Mouse (Mus musculus) layer of hippocampus, adult 18-20 months (tissue): ENCODE measurements around the gene Sparcl1. TPM values are rescaled to one million over a fixed set of nuclear protein-coding genes. Genes with fewer than 3 reads are reported as not detected.

Experiments used
- DNase-seq, 2 experiments: peaks; one replicate each; pipeline ENCODE4 v3.0.0; 2022; ENCODE audit warnings: low spot score in 2 of 2
- long read RNA-seq: library from polyadenylated mRNA; stranded (forward); transcript quantifications from one replicate; pipeline ENCODE4 v2.0.0, GENCODE M21; 2021
- total RNA-seq, 2 experiments: library from RNA; stranded (reverse); gene quantifications; 2 replicates each; pipeline ENCODE4 v1.2.3; 2021

The Sparcl1 gene
- 1,000 to 10,000 TPM; 1,467 to 1,533 TPM for total RNA-seq
- long read RNA-seq, transcript Sparcl1-201 (11 exons, 2,759 nt): major isoform, 1,461 of 1,652 reads
- long read RNA-seq, partial matches to known transcripts: 134 of 1,652 reads
- long read RNA-seq, other reads (novel, unspliced or antisense): 57 of 1,652 reads

DNA sequence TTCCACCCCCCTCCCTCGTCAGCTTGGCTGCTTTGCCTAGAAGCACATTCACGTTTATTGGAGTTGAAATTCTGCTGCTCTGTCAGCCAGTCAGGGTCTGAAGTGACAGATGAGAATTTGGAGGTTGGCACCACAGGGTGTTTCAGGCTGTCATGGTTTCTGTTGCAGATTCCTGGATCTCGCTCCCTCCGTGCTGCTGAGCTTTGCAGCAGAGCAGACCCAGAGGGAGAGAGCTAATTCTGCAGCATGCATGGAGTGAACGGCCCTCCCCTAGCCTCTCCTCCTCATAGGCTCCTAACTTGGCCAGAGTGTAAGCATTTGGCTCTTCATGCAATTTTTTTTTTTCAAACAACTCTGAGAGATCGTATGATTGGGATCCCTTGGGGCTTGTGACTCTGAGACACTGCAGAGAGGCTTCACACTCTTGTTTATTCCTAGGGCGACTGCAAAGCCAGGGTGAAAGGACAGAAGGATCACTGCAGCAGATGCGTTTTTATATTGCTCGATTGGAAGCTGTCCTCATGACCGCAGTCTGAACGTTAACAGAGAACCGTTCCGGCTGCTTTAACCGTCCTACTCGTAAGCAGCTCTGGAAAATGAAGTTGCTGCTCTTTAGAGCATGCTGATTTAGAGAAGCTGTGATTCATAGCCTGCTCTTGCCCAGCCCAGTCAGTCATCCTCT is at the start of gene Sparcl1:
Gene Sparcl1, minus strand, starts transcription at position 243 of the 682 bp plus-strand sequence.
- peak; percentile 71 to 88 for DNase-seq

DNA sequence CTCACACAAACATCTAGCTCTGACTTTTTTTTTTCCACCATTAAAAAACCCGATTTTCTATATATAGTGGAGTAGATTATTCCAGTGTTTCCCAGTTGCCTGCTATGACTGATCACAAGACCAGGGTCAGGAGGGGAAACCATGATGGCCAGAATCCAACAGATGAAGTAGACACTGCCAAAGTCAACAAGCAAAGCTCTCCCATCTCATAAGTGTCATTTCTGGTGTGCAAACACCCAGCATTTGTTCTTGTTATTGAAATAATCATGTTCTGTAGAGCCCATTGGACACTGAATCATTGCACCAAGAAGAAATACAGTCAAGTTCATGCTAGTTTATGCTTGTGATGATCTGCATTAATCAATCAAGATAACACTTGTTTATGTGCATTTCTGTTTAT is 47.9 kb upstream of the Sparcl1 start:
- DNase-seq: no peak

DNA sequence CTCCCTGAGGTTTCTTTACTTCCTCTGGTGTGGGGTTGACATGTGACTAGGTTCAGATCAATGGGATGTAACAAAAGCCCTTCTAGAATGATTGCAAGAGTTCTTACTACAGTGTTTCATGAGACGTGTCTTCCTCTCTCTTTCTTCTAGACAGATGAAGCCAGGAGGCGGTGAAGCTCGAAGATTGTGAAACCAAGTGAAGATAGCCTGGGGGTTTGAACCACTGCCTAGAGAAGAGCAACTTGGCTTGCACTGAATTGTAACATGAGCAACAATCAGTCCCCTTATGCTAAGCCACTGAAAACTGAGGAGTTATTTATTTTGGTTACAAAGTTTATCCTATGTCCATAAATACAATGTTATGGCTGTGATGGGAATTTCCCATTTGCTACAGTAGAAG is 47.0 kb upstream of the Sparcl1 start:
- no peak for DNase-seq

DNA sequence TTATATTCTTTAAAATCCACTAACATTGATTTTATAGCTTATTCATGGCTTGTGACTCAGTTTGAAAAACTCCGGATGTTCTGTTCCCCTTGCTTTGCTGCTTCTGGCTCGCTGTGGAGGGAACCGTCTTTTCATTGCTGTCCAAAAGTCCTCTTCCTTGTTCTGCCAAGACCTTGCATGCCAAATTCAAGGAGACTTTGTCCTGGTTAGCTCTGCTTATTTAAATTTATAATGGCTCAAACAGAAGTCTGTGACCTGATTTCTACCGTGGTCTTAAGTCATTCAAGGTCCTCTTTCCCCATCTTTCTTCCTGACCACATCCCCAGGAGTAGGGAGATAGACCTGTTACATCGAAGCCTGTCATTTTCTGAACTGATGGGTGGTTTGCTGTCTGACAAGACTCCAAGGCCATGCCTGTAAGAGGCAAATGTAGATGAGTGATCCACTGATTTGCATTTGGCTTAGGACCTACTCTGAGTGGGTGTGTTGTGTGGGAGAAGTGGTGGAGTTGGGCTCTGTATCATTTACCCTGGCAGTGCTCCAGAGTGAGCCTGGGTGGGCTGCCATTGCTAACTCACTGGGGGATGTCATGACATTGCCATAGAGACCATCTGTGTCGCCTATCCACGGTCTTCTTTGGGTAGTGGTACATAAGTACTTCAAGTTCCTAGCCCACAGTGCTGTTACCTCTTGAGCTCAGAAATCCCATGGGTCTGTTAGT is 45.0 kb upstream of the Sparcl1 start:
- DNase-seq: peak; percentile 75 to 89

- no peak for DNase-seq
Measured at GRCm38 (mm10) chr5:104157701-104158100, 44.2 kb upstream of the Sparcl1 start.

- no peak for DNase-seq
Measured at GRCm38 (mm10) chr5:104150196-104150595, 36.7 kb upstream of the Sparcl1 start.

DNA sequence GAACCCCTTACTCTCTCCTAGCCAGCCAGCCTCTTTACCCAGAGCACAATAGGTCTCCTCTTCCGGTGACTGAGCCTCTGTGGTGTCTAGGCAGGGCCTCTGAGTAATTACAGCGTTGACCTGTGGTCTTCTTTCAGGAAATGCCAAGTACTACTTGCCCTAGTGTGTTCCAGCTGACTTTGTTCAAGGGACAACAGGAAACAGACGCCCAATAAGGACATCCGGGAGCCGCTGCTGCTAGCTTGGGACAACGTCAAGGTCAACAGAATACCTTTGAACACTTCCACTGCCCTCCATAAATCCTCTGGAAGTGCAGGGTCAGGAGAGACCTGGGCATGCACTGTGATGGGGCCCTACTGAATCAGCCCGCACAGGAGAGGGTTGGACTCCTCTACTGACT is 35.8 kb upstream of the Sparcl1 start:
- no peak for DNase-seq

GRCm38 (mm10) chr5:104144057-104144456 is 30.5 kb upstream of the Sparcl1 start:
- DNase-seq: no peak

DNA sequence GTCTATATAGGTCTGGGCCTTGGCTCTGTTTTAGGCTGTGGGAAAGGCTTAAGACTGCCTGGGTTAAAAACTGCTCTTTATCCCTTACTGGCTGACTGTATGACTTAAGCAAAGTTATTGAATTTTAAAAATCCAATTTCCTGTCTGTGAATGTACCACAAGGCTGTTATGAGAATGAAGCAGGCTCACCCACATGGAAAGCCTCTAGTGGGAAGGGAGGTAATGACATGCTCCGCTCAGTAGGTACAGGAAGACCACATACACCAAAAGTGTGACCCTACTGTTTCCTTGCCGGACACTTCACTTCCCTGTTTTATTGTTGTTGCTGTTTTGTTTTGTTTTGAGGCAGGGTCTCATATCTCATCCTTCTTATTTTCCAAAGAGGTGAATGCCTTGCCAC is 27.5 kb upstream of the Sparcl1 start:
- peak in 1 of 2 experiments; percentile 24 for DNase-seq

GRCm38 (mm10) chr5:104137920-104138541 is 24.5 kb upstream of the Sparcl1 start:
- DNase-seq: no peak

- DNase-seq: no peak
Measured at GRCm38 (mm10) chr5:104133752-104134151, 20.2 kb upstream of the Sparcl1 start.

DNA sequence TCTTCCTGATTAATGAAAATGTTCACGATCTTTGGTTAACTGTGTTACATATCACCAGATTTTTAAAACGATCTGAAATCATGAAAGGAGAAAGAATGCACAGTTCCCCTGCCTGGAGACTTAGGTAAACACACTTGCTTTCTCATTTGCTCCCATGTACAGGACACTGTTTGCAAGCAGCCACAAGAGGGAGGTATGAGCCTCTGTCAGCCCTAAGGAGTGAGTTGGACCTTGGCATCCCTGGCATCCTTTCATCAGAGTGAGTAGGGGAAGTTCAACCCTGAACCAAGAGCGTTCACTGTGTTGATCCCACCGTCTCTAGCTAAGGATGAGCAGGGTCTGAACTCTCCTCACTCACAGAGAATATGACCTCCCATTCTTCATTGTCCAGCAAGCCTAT is 18.0 kb upstream of the Sparcl1 start:
- peak in 1 of 2 experiments; percentile 66 for DNase-seq

- DNase-seq: no peak
Measured at GRCm38 (mm10) chr5:104130891-104131290, 17.4 kb upstream of the Sparcl1 start.

DNA sequence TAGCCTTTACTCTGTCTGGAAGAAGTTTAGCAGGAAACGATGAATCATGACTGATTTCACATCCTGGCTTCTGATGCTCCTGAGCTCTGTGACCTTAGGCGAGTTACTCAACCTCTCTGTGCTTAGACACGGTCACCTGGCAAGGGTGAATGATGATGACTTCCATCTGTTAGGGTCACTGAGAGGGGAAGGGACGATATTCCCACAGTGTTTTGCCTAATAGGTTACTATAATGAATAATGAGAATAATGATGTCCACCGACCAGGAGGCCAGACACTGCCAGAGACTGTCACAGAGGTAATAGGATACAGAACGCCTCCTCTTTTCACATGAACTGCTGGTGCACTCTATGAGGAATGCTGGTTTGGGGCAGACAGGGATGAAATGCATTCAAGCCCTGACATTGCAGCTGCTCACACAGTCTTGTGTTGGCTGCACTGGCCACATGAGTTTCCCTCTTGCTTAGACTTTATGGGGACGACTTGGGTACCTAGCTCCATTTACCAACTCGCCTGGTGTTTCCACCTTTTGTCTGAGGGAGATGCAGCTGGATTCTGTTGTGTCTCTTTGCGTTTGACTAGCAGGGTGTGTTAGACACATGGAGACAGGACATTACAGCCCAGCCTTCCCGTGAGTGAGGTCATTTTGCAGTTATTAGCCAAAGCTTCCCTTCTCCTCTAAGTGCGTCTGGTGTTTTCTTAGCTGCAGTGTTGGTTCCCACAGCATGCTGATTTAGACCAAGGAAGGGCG is 14.9 kb upstream of the Sparcl1 start:
- no peak for DNase-seq

DNA sequence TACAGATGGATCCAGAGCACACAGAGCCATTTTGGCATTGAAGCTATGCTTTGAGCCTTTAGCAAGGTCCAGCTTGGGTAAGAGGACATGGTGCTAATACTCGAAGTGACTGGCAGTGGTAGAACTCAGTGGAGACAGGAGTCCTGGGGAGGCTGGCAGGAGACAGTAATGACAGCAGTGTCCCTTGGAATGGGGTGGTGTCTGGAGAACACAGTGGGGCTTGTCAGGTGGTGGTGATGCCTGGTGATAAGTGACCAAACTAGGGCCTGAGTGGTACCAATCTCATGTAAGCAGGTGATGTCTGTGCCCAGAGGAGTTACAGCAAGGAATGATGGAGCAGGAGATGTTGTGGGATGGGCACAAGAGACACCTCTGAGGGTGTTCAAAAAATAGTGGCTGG is 13.8 kb upstream of the Sparcl1 start:
- no peak for DNase-seq

DNA sequence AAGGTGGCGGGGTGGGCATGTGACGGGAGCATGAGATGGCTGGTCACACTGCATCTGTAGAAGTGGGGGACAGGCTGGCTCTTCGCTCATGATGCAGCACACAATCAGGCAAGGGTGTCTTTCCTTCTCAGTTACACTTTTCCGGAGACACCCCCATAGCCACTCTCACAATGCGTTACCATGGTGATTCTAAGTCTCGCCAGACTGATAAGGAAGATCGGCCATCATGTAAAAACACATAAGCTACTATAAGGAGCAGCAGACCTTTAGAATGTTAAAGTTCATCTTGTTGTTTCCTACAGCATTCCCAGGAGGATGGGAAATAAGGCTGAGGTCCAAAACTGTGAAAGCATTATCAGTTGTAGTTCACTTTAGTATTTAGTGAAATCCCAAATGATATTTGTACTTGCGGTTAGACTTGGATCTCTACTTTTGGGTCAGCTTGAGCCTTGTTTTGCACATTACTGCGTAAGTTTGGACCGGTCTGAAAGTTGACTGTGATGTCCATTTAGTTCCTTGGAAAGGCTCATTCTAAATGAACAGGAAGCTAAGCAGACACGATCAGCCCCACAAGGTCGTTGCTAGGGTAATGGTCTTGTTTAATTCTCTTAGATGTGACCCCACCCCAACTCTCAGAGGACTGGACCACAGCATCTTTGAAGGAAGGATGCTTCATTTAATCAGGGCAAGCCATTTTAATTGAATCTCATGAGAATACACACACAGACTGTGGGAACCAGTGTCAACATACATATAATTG is 13.2 kb upstream of the Sparcl1 start:
- DNase-seq: no peak

GRCm38 (mm10) chr5:104124016-104124658 is 10.6 kb upstream of the Sparcl1 start:
- no peak for DNase-seq

- peak; percentile 30 to 83 for DNase-seq
Measured at GRCm38 (mm10) chr5:104115890-104116289, 2.4 kb upstream of the Sparcl1 start.

- DNase-seq: peak in 1 of 2 experiments; percentile 42
Measured at GRCm38 (mm10) chr5:104115118-104115517, 1.6 kb upstream of the Sparcl1 start.

GRCm38 (mm10) chr5:104112511-104112910 is 1.0 kb downstream of the Sparcl1 start:
- DNase-seq: peak in 1 of 2 experiments; percentile 41
